Mouse (Mus musculus) G1E (cell line): ENCODE data around the gene Zfp213.

ENCODE experiments used
- CTCF ChIP-seq: IDR thresholded peaks from 2 replicates; pipeline ENCODE4 v1.5.1; 2012; ENCODE audit warnings: low read depth, low read length, inconsistent platforms, mixed read lengths
- GATA1 ChIP-seq: IDR thresholded peaks from 2 replicates; pipeline ENCODE4 v1.6.1; 2012; ENCODE audit warnings: borderline replicate concordance, low read length, inconsistent platforms, mixed read lengths
- GATA2 ChIP-seq: IDR thresholded peaks from 2 replicates; pipeline ENCODE4 v1.6.1; 2012; ENCODE audit warnings: low read depth, low read length, inconsistent platforms, borderline replicate concordance
- POLR2AphosphoS5 ChIP-seq: IDR thresholded peaks from 2 replicates; pipeline ENCODE4 v1.6.1; 2012; ENCODE audit warnings: low read depth, low read length, inconsistent platforms; ENCODE audit not compliant: insufficient replicate concordance
- TAL1 ChIP-seq: conservative IDR thresholded peaks from 2 replicates; pipeline ENCODE4 v1.6.1; 2012; ENCODE audit warnings: low read depth, low read length, inconsistent platforms, mixed read lengths

DNA sequence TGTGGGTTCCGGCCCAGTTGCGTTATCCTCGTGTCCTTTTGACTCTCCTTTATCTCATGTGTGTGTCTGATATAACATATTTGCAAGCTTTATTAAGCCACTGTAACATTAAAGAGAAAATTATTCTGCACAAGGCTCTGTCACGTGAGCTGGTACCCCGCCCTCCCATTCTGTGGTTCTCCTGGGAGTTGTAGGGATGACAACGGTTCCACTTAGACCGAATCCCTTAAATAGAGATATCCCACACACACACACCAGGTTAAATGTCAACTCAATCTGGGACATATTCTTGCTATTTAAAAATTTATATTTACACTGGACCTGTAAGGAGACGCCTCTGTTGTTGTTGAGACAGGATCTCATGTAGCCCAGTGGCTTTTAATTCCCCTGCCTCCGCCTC is 14.6 kb downstream of the Zfp213 start:
- TF ChIP-seq CTCF (no peak), GATA1 (no peak), GATA2 (no peak), TAL1 (no peak), POLR2AphosphoS5 (no peak)
